8 mouse cellular contexts compared by ENCODE assay signal in genomic region chr7:73596415-73596814, GRCm38 (mm10). TPM values are rescaled to one million over a fixed set of nuclear protein-coding genes. Genes with fewer than 3 reads are reported as not detected.
DNase-seq lines count a peak whose midpoint lies in the region; ATAC-seq lines count a peak whose summit lies in the region.

No protein-coding gene starts in this region.

- no peak for ATAC-seq in forebrain, embryonic 15.5 days (replicated peaks)
- ATAC-seq in liver, embryonic 15.5 days (ENCODE audit: insufficient read depth): no peak
- ATAC-seq in activated CD4-positive, CD25-positive, alpha-beta regulatory T cell, adult 4 months: no peak

- 0 out of 2 replicates have a peak, but pooled peaks cover 6% of the 10 kb centered on the region for H3K9me3 ChIP-seq in heart, embryonic 10.5 days
- no peaks in the 10 kb centered on the region for H3K9me3 ChIP-seq in forebrain, embryonic 15.5 days
- H3K9me3 ChIP-seq in liver, embryonic 15.5 days (replicated peaks): no peaks in the 10 kb centered on the region

- WGBS in heart, embryonic 10.5 days: 47% methylated on average over 2 of the region's 2 CpGs
- 47% methylated on average over 2 of the region's 2 CpGs for WGBS in forebrain, embryonic 15.5 days
- WGBS in liver, embryonic 15.5 days (ENCODE audit: insufficient replicate concordance): 33% methylated on average over 2 of the region's 2 CpGs

- H3K27ac ChIP-seq in heart, embryonic 10.5 days: peak overlapping the region; percentile 92
- H3K27ac ChIP-seq in forebrain, embryonic 15.5 days (replicated peaks): peak overlapping the region; percentile 89; the same call in 1 of the 2 replicates
- peak overlapping the region; percentile 82 for H3K27ac ChIP-seq in liver, embryonic 15.5 days (replicated peaks)

- 0 out of 2 replicates have a peak, but pooled peaks cover 5% of the 10 kb centered on the region for H3K36me3 ChIP-seq in heart, embryonic 10.5 days
- H3K36me3 ChIP-seq in forebrain, embryonic 15.5 days: no peaks in the 10 kb centered on the region
- H3K36me3 ChIP-seq in liver, embryonic 15.5 days (replicated peaks): no peaks in the 10 kb centered on the region

- 0 out of 2 replicates have a peak overlapping the region, but pooled peaks have one; percentile 31 for H3K4me3 ChIP-seq in heart, embryonic 10.5 days
- H3K4me3 ChIP-seq in forebrain, embryonic 15.5 days: no peak overlapping the region
- H3K4me3 ChIP-seq in liver, embryonic 15.5 days (replicated peaks): no peak overlapping the region

- intact Hi-C loops in heart, postnatal 14 days (cut with DNase I): loop anchor here (2.0 kb wide), 1 partner anchor 18 kb away; no protein-coding TSS in a partner anchor

- H3K27me3 ChIP-seq in heart, embryonic 10.5 days (ENCODE audit: insufficient read depth, poor library complexity, severe bottlenecking): no peaks in the 10 kb centered on the region
- H3K27me3 ChIP-seq in forebrain, embryonic 15.5 days: no peaks in the 10 kb centered on the region
- H3K27me3 ChIP-seq in liver, embryonic 15.5 days: no peaks in the 10 kb centered on the region

- H3K4me1 ChIP-seq in heart, embryonic 10.5 days: peaks cover 33% of the 10 kb centered on the region
- peaks cover 36% of the 10 kb centered on the region for H3K4me1 ChIP-seq in forebrain, embryonic 15.5 days
- H3K4me1 ChIP-seq in liver, embryonic 15.5 days (replicated peaks): peaks cover 72% of the 10 kb centered on the region

- no peak overlapping the region for H3K4me2 ChIP-seq in forebrain, embryonic 15.5 days (replicated peaks)
- H3K4me2 ChIP-seq in liver, embryonic 15.5 days: peak overlapping the region; percentile 74; the same call in 1 of the 2 replicates

- H3K9ac ChIP-seq in forebrain, embryonic 15.5 days (replicated peaks): no peak overlapping the region
- H3K9ac ChIP-seq in liver, embryonic 15.5 days: no peak overlapping the region

- no peak for DNase-seq in heart, embryonic 10.5 days (ENCODE audit: low spot score)
- no peak for DNase-seq in heart, postnatal 14 days
- peak; percentile 38 for DNase-seq in 416B (ENCODE audit: low read depth)
- no peak for DNase-seq in adrenal gland, postnatal 10 days
- no peak for DNase-seq in ovary, adult 18-20 months (ENCODE audit: low spot score)

RNA-seq across cellular contexts. Expression of gene Chd2, which starts 54.8 kb away (rescaled TPM):
- polyA plus RNA-seq in heart, embryonic 10.5 days (2016; fragmentation: Nextera tagmentation; extraction: Ambion mirVana): 43.6 and 46.0 TPM in 2 replicates
- total RNA-seq in heart, postnatal 14 days (2021): 10 to 100 TPM; 46.4 to 56.0 TPM
- 58.0 and 67.1 TPM in 2 replicates for polyA plus RNA-seq in forebrain, embryonic 15.5 days (2015; fragmentation: Nextera tagmentation; extraction: Ambion mirVana)
- 20.1 and 22.1 TPM in 2 replicates for polyA plus RNA-seq in liver, embryonic 15.5 days (2015; fragmentation: Nextera tagmentation; extraction: Ambion mirVana)
- 10 to 100 TPM; 42.8 to 62.0 TPM for total RNA-seq in adrenal gland, postnatal 10 days (2021)
- 100 to 1,000 TPM; 136 to 151 TPM for polyA plus RNA-seq in activated CD4-positive, CD25-positive, alpha-beta regulatory T cell, adult 4 months (2017; shearing (Covaris generic))
